Mouse (Mus musculus) spleen, postnatal 36 days (tissue): ENCODE measurements at regions not wholly inside any gene's neighbourhood (a gene's known extent, or its start where the extent isn't known, plus 50 kb on each side); places are given as distances from the start of the nearest gene placed in this dataset.

Source experiments
- DNase-seq, 2 experiments: peaks; one replicate each; pipeline ENCODE4 v3.0.0; 2022; ENCODE audit warnings: low spot score in 2 of 2, mixed read lengths in 1 of 2

DNA sequence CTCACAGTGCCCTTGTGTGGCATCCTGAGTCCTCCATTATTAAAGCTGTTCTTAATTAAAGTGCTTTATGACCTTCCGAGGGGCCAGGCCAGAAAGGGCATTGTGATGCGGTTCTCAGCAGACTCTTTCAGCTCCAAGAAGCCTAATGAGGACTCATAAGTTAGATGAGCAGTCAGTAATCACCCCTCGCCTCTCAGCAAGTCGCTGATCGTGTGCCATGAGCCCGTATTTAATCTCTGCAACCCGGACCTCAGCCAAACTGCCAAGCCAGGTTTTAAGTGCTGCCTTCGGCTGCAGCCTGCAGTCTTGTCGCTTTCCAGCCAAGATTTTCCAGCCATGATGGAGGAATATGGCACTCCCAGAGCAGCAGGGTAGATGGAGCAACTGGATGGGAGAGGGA lies 56.1 kb upstream of the Rbfox1 start:
- DNase-seq = no peak

DNA sequence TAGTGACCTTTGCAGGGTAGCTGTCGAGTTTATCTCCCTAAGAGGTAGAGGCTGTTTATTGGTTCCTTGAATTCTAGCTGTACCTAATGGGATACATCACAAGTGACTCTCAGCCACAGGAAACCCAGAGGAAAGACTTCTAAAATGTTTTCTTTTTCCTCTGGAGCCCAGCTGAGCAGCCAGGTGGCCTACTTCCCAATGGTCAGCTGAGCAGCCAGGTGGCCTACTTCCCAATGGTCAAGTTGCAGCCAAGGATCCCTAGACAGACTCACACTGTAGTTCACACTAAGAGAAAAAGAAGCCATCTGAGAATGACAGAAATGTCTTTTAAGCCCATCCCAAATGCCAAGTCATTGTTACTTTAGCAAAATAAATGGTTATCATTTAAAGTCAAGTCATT lies 61.8 kb upstream of the Rbfox1 start:
- no peak for DNase-seq

DNA sequence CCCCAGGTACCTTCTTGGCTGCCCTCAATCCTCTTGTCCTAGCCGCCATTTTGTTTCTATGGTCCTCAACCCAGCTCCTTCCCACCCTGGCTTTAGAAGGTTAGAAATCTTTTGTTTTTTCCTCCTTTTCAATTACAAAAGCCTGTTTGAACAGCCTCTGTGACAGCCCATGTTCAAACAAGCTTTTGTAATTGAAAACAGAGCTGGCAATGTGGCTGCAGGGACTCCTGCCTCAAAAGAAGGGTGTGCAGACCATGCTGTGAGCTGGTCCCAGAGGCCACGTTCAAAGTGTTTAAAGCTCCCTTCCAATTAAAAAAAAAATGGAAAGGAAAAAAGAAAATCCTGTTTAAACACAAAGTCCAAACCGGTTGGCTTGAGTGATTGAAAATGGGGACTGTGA lies 68.0 kb upstream of the Rbfox1 start:
- no peak for DNase-seq

- no peak for DNase-seq
Observed at GRCm38 (mm10) chr16:5812245-5812820, 72.8 kb upstream of the Rbfox1 start.

DNA sequence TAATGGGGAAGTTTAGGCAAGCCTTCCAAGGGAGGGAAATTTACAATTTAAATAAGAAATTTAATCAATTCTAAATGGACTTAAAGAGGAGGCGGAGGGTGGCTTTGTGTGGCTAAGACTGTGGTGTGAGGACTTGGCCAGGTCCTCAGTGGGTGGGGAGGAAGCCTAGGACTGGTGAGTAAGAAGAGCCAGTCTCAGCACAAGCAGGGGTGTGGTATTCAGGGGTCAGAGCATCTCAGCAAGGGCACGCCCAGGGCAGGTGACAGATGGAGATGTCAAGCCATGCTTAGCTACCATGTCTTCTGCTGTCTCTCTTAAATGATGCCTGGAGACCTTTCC lies 73.5 kb upstream of the Rbfox1 start:
- no peak for DNase-seq

GRCm38 (mm10) chr16:5810986-5811653 lies 74.0 kb upstream of the Rbfox1 start:
- DNase-seq = no peak

GRCm38 (mm10) chr16:5798188-5798587 lies 87.0 kb upstream of the Rbfox1 start:
- DNase-seq = no peak

DNA sequence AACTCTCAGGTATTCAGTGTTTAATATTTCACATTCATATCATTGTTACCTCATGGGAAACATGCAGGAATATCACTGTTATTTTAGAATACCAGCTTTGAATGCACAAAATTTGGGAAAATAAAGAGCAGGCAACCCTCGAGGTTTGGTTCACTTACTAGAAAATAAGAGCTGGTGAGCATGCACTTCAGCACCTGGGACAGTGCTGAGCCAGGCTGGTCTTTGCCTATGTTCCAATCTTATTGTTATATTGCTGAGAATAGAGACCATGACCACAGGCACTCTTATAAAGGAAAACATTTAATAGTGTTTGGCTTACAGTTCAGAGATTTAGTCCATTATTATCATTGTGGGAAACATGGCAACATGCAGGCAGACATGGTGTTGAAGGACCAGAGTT lies 92.9 kb upstream of the Rbfox1 start:
- no peak for DNase-seq

DNA sequence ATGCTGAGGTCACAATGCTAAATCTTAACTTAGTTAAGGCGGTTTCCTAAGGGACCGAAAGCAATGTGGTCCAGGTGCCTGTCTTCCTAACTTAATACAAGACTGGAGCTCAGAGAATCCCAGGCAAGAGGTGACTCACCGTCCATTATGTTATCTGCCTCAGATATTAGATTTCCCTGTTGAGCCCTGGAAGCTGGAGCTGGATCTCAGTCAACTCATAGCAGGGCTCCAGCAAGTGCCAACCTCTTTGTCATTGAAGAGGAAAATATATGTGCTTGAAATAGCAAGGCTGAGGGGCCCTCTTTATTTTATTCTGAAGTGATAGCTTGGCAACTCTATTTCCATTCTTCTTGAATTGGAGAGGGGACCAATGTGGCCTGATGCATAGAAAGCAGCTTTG lies 95.0 kb upstream of the Rbfox1 start:
- no peak for DNase-seq

GRCm38 (mm10) chr16:5787206-5787605 lies 97.9 kb upstream of the Rbfox1 start:
- no peak for DNase-seq

- no peak for DNase-seq
Observed at GRCm38 (mm10) chr16:5766771-5767421, 118.3 kb upstream of the Rbfox1 start.

DNA sequence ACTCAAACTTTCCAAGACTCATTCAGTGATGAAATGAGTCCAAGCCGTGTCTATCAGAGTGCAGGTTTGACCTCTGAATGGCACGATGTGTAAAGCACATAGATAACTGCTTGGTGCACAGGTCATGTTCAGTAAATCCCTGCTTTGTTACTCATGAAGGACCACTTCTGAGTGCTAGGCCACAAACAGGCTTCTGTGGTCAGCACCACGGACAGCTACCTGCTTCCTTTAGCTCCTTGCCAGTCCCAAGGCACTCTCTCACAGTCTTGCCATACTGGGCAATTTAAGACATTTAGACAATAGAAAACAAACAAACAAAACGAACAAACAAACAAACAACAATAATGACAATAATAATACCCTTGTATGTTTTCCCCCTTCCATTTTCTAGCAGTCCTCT lies 120.0 kb upstream of the Rbfox1 start:
- no peak for DNase-seq

DNA sequence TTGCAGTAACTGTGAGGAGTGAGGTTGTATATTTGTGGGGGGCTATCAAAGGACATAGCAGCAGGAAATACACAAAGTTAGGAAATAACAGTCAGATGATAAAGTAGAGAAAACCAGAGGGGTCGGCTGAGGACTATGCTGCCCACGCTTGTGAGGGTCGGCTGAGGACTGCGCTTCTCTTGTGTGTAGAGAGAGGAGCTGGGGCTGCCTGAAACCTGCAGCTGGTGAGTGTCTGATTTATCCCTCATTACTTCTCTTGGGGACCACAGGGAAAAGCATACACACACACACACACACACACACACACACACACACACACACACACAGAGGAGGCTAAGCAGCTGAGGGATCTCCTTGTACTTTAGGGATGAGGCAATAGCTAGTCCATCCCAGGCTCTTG lies 124.3 kb upstream of the Rbfox1 start:
- DNase-seq = no peak

- no peak for DNase-seq
Observed at GRCm38 (mm10) chr16:5759021-5759420, 126.1 kb upstream of the Rbfox1 start.

DNA sequence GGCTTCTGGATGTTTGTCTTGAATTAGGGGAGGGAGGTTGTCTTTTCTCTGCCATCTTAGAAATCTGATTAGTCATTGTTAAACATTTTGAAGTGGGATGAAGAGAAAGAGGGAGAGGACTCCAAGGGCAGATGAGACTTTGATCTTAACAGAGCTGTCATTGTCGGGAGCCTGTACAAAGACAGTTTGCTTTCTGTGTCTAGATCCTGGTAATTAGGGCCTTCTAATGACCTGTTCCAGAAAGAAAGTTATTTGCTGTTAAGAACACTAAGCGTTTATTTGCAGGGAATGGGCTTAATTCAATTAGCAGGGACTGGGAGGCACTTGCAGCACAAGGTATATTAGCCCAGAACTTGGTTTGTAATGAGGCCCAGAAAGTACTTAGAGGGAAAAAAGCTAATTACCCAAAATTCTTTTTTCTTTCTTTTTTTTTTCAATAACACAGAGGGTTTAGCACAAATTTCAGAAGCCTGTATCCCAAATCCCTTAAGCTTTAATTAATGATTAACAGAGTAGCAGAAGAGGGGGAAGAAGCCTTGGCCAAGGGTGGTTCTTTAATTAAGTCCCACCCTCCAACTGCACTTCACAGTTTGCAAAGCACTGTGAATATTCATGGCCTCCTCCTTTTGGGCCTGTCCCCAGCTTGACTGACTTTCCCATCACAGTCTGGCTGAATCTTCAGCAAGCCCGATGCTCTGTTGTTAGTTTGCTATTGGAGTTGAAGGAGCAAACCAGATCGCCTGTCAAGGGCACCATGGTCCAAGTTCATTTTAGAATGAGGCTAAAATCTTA lies 142.2 kb upstream of the Rbfox1 start:
- no peak for DNase-seq

GRCm38 (mm10) chr16:5740776-5741175 lies 144.4 kb upstream of the Rbfox1 start:
- DNase-seq = no peak

DNA sequence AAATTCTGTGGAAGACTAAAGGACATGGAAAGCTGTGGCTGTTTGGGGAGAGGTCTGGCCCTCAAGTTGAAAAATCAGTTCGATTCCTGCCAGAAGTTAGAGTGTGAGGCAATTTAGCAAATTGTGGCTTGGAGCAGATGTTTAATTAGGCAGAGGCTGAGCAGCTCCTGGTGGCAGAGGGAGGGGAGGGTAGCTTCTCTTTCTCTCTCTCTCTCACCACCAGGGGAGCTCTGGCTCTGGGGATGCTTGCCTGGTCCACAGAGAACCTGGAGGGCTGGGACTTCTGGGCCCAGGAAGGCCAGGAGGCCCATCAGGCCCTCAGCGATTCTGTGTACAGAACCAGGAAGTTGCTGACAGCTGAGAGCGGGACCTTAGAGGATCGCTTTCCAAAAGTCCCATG lies 151.5 kb upstream of the Rbfox1 start:
- no peak for DNase-seq

DNA sequence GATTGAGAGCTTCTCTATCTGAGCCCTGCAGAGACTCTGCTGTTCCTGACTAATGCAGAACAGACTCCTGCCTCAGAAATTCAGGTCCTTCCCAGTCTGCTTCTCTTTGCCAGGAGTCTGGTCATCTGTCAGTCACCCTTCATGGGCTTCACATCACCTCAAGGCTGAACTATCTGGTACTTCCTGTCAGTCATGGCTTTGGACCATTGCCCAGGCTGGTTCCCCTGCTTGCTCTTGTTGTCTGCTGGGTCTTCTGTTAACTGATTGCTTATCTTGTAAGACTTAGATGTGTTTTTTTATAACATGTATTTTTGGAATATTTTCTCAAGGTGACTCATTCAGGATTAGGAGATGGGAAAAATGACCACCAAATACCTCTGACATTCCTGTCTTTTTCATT lies 162.6 kb upstream of the Rbfox1 start:
- no peak for DNase-seq

DNA sequence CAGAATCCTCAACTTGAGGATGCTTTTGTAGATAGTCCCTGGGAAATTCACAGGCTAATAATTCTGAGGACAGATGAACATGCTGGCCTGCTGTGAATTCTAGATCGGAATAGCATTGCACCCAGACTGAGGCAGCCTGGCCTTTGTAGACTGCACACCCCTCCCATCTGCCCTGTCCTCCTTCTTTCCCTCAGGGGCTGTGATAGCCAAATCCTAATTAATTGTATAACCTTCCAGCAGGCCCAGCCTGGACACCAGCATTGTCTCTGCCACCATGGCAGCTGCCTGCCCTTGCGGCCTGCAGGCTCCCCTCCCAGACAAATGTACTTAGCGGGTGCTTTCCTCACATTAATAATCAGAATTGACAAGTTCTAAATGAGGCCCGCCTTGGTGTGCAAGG lies 171.7 kb upstream of the Rbfox1 start:
- no peak for DNase-seq

- no peak for DNase-seq
Observed at GRCm38 (mm10) chr16:5709831-5710230, 175.3 kb upstream of the Rbfox1 start.

GRCm38 (mm10) chr16:5700731-5701255 lies 184.4 kb upstream of the Rbfox1 start:
- DNase-seq = no peak

GRCm38 (mm10) chr16:5688322-5688721 lies 196.8 kb upstream of the Rbfox1 start:
- no peak for DNase-seq
